Mouse (Mus musculus) CH12.LX (cell line): ENCODE results near the gene Acot4. TPM values are rescaled to one million over a fixed set of nuclear protein-coding genes. Genes with fewer than 3 reads are reported as not detected.
"Not testable (repeated sequence)": the region's sequence is repeated elsewhere in the genome, so short reads cannot be mapped to it uniquely, and the experiment has no call there.

ENCODE experiments used
- DNase-seq: peaks from one replicate; pipeline ENCODE4 v3.0.0-alpha.2; 2013; ENCODE audit errors: extremely low read depth
- H3K27ac ChIP-seq: 2 replicates; pipeline ENCODE4 v1.5.1; 2012; ENCODE audit warnings: low read depth, mild to moderate bottlenecking, control low read depth, moderate library complexity; ENCODE audit not compliant: insufficient read depth
- H3K27me3 ChIP-seq: replicated peaks from 2 replicates; pipeline ENCODE3; 2012; ENCODE audit warnings: inconsistent platforms
- H3K36me3 ChIP-seq, 2 experiments: replicated peaks in 1 of 2; 2 replicates each; pipeline versions ENCODE3 to v1.6.1; 2012; ENCODE audit warnings: inconsistent platforms in 1 of 2, low read length in 1 of 2, mild to moderate bottlenecking in 1 of 2, mixed read lengths in 1 of 2, moderate library complexity in 1 of 2; ENCODE audit not compliant: control insufficient read depth in 1 of 2, insufficient read depth in 1 of 2
- H3K4me1 ChIP-seq, 2 experiments: 2 replicates each; pipeline ENCODE4 v1.6.1; 2012; ENCODE audit warnings: inconsistent platforms in 1 of 2, moderate library complexity in 1 of 2; ENCODE audit not compliant: insufficient read depth in 2 of 2, control insufficient read depth in 1 of 2
- H3K4me2 ChIP-seq: 2 replicates; pipeline ENCODE4 v1.6.1; 2012; ENCODE audit warnings: low read depth, mild to moderate bottlenecking, control low read depth; ENCODE audit not compliant: poor library complexity, insufficient read depth, severe bottlenecking
- H3K4me3 ChIP-seq, 3 experiments: fragments of 150-350 bp in 1 of 3; sonication (generic) in 1 of 3; replicated peaks in 1 of 3; 2 replicates each; pipeline versions ENCODE3 to v1.5.1; 2011 to 2012; ENCODE audit warnings: low read depth in 2 of 3, low read length in 2 of 3, mild to moderate bottlenecking in 2 of 3, moderate library complexity in 2 of 3, control low read depth in 1 of 3, improper control_type of control experiment in 1 of 3, inconsistent platforms in 1 of 3, mixed read lengths in 1 of 3; ENCODE audit not compliant: poor library complexity in 1 of 3
- H3K79me2 ChIP-seq: replicated peaks from 2 replicates; pipeline ENCODE4 v1.6.1; 2012; ENCODE audit warnings: mild to moderate bottlenecking, moderate library complexity; ENCODE audit not compliant: control insufficient read depth, poor library complexity, insufficient read depth, severe bottlenecking; ENCODE audit errors: extremely low read depth
- H3K9ac ChIP-seq: 2 replicates; pipeline ENCODE4 v1.6.1; 2012; ENCODE audit warnings: low read depth, mild to moderate bottlenecking, control low read depth, moderate library complexity; ENCODE audit not compliant: insufficient read depth
- H3K9me3 ChIP-seq: replicated peaks from 2 replicates; pipeline ENCODE3; 2012; ENCODE audit warnings: low read length, inconsistent platforms, mixed read lengths
- CHD1 ChIP-seq: IDR thresholded peaks from 2 replicates; pipeline ENCODE4 v1.6.1; 2012; ENCODE audit warnings: low read depth, low read length, improper control_type of control experiment, inconsistent platforms
- CHD2 ChIP-seq: IDR thresholded peaks from 2 replicates; pipeline ENCODE4 v1.6.1; 2011; ENCODE audit warnings: low read length, improper control_type of control experiment
- ELF1 ChIP-seq: IDR thresholded peaks from 2 replicates; pipeline ENCODE4 v1.6.1; 2014; ENCODE audit warnings: low read depth, mild to moderate bottlenecking, inconsistent platforms, low read length, improper control_type of control experiment
- GABPA ChIP-seq: IDR thresholded peaks from 2 replicates; pipeline ENCODE4 v1.6.1; 2012; ENCODE audit warnings: low read depth, low read length, improper control_type of control experiment, inconsistent platforms; ENCODE audit not compliant: insufficient replicate concordance
- HCFC1 ChIP-seq: IDR thresholded peaks from 2 replicates; pipeline ENCODE4 v1.6.1; 2012; ENCODE audit warnings: low read depth, mild to moderate bottlenecking, inconsistent platforms, low read length, improper control_type of control experiment
- IRF4 ChIP-seq: IDR thresholded peaks from 2 replicates; pipeline ENCODE4 v1.6.1; 2014; ENCODE audit warnings: low read depth, mild to moderate bottlenecking, inconsistent platforms, low read length, improper control_type of control experiment
- JUN ChIP-seq: IDR thresholded peaks from 2 replicates; pipeline ENCODE4 v1.6.1; 2011; ENCODE audit warnings: low read depth, mild to moderate bottlenecking, low read length, improper control_type of control experiment, moderate library complexity; ENCODE audit not compliant: insufficient read depth
- JUND ChIP-seq: conservative IDR thresholded peaks from 2 replicates; pipeline ENCODE4 v1.6.1; 2011; ENCODE audit warnings: low read depth, low read length, improper control_type of control experiment
- MAFK ChIP-seq: IDR thresholded peaks from 2 replicates; pipeline ENCODE4 v1.6.1; 2011; ENCODE audit warnings: low read length, improper control_type of control experiment; ENCODE audit not compliant: insufficient replicate concordance
- MAX ChIP-seq: IDR thresholded peaks from 2 replicates; pipeline ENCODE4 v1.6.1; 2011; ENCODE audit warnings: low read length, improper control_type of control experiment
- MAZ ChIP-seq: IDR thresholded peaks from 2 replicates; pipeline ENCODE4 v1.6.1; 2012; ENCODE audit warnings: low read depth, mild to moderate bottlenecking, inconsistent platforms, low read length, improper control_type of control experiment, moderate library complexity
- MEF2A ChIP-seq: IDR thresholded peaks from 2 replicates; pipeline ENCODE4 v1.6.1; 2014; ENCODE audit warnings: low read depth, mild to moderate bottlenecking, inconsistent platforms, low read length, improper control_type of control experiment, borderline replicate concordance
- MYC ChIP-seq: IDR thresholded peaks from 2 replicates; pipeline ENCODE4 v1.6.1; 2011; ENCODE audit warnings: low read depth, mild to moderate bottlenecking, improper control_type of control experiment, low read length
- POLR2A ChIP-seq: IDR thresholded peaks from 2 replicates; pipeline ENCODE4 v1.6.1; 2011; ENCODE audit warnings: low read depth, mild to moderate bottlenecking, improper control_type of control experiment, low read length
- RAD21 ChIP-seq: IDR thresholded peaks from 2 replicates; pipeline ENCODE4 v1.6.1; 2011; ENCODE audit warnings: low read depth, mild to moderate bottlenecking, low read length, improper control_type of control experiment, moderate library complexity
- RCOR1 ChIP-seq: conservative IDR thresholded peaks from 2 replicates; pipeline ENCODE4 v1.6.1; 2012; ENCODE audit warnings: low read depth, mild to moderate bottlenecking, inconsistent platforms, low read length, improper control_type of control experiment
- SIN3A ChIP-seq: IDR thresholded peaks from 2 replicates; pipeline ENCODE4 v1.6.1; 2012; ENCODE audit warnings: low read length, improper control_type of control experiment, inconsistent platforms
- SMC3 ChIP-seq: IDR thresholded peaks from 2 replicates; pipeline ENCODE4 v1.6.1; 2011; ENCODE audit warnings: low read depth, low read length, improper control_type of control experiment
- TBP ChIP-seq: conservative IDR thresholded peaks from 2 replicates; pipeline ENCODE4 v1.6.1; 2011; ENCODE audit warnings: low read depth, low read length, improper control_type of control experiment
- UBTF ChIP-seq: IDR thresholded peaks from 2 replicates; pipeline ENCODE4 v1.6.1; 2012; ENCODE audit warnings: low read depth, mild to moderate bottlenecking, inconsistent platforms, low read length, improper control_type of control experiment, moderate library complexity
- USF1 ChIP-seq: IDR thresholded peaks from 2 replicates; pipeline ENCODE4 v1.6.1; 2014; ENCODE audit warnings: low read depth, mild to moderate bottlenecking, inconsistent platforms, low read length, improper control_type of control experiment
- USF2 ChIP-seq: conservative IDR thresholded peaks from 2 replicates; pipeline ENCODE4 v1.6.1; 2011; ENCODE audit warnings: low read depth, low read length, improper control_type of control experiment
- ZKSCAN1 ChIP-seq: IDR thresholded peaks from 2 replicates; pipeline ENCODE4 v1.6.1; 2012; ENCODE audit warnings: low read depth, inconsistent platforms, low read length, improper control_type of control experiment, borderline replicate concordance
- ZMIZ1 ChIP-seq: IDR thresholded peaks from 2 replicates; pipeline ENCODE4 v1.6.1; 2012; ENCODE audit warnings: low read depth, mild to moderate bottlenecking, inconsistent platforms, low read length, improper control_type of control experiment
- dilution Hi-C: fragments of 300-500 bp; cut with MboI; formaldehyde crosslinking; loops from 2 replicates; pipeline ENCODE4 v1.14.3; 2020; ENCODE audit warnings: low sequenced_read_pairs; ENCODE audit not compliant: extremely low pct_unique_long_range_greater_than_20kb, extremely low pct_ligation_motif_present
- in situ Hi-C: fragments of 300-500 bp; cut with MboI; formaldehyde crosslinking; loops from 3 replicates; pipeline ENCODE4 v1.14.3; 2019; ENCODE audit warnings: low sequenced_read_pairs, low pct_ligation_motif_present, low pct_unique_long_range_greater_than_20kb, mixed read lengths
- polyA plus RNA-seq: library from polyadenylated mRNA; unstranded; fragments of >175 nt; gene quantifications from 2 replicates; pipeline ENCODE4 v1.2.1, GENCODE M21; 2012; ENCODE audit warnings: low read depth; ENCODE audit not compliant: insufficient read length
- total RNA-seq, 2 experiments: library from RNA; depleted of rRNA; stranded (reverse); fragments of 300-350 nt in 1 of 2; fragments of >200 nt in 1 of 2; gene quantifications; 2 replicates each; pipeline ENCODE4 v1.2.3; 2012 to 2014

Acot4 gene
- total and polyA plus RNA-seq, 3 experiments, result not detected

DNA sequence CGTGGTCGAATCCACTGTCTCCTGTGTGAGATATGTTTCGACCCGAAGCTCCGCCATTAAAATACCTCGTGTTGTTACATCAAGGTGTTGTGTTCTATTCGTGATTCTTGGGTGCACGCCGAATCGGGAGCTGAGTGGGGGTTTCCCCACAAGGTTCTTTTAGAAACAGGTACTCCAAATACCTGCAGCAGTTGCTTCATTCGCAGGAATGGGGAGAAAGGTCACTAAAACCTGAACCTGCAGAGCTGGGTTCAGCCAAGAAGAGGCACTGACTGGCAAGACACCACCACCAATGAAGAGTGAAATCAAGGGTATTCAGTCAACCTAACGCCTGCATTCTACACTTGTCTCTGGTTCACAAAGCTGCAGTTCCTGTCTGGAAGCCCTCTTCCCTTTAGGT lies 29.9 kb upstream of the Acot4 start:
- in situ Hi-C loops, result no loop called here
- DNase-seq, result no peak

DNA sequence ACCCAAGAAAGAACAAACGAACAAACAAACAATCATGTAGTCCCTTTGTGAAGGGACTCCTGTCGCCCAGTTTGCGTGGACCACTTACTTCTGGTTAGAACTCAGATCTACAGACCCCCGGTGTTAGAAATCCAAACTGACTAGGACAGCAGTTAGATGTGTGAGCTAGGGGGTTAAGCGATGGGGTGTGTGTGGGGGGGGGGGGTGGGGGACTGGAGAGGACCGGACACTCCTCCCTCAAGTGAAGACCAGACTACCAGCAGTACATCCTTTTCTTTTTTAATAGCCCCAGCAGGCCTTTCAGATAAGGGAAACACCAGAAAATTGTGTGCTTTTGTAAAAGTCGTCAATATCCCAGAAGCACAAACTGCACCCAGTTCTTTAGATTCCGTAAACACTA lies 29.4 kb upstream of the Acot4 start:
- no peak for DNase-seq
- H3K27me3 ChIP-seq, result no peaks in the 10 kb centered on the region
- in situ Hi-C loops (no loop called here), dilution Hi-C loops (no loop called here)
- H3K27ac ChIP-seq, result no peak overlapping the region
- H3K4me2 ChIP-seq, result no peak overlapping the region
- TF ChIP-seq HCFC1 (no peak), MEF2A (no peak), SMC3 (no peak), USF1 (no peak), POLR2A (no peak), UBTF (no peak)
- H3K9me3 ChIP-seq, result no peaks in the 10 kb centered on the region
- H3K4me3 ChIP-seq, result no peak overlapping the region
- no peaks in the 10 kb centered on the region for H3K36me3 ChIP-seq
- H3K9ac ChIP-seq, result no peak overlapping the region
- H3K4me1 ChIP-seq, result peaks cover 3 to 5% of the 10 kb centered on the region in 2 experiments; a peak in 3 of 4 replicates
- no peaks in the 10 kb centered on the region for H3K79me2 ChIP-seq

More for the DNA sequence above, 29.9 kb upstream of the Acot4 start:
- Histone ChIP-seq H3K4me3 (no peak overlapping the region), H3K27me3 (no peaks in the 10 kb centered on the region), H3K9ac (no peak overlapping the region), H3K79me2 (no peaks in the 10 kb centered on the region), H3K4me2 (no peak overlapping the region), H3K27ac (no peak overlapping the region)
- dilution Hi-C loops, result no loop called here
- TF ChIP-seq JUN (no peak), RAD21 (no peak), TBP (no peak), CHD1 (no peak), SMC3 (no peak), SIN3A (no peak), MAFK (no peak), MYC (no peak), USF2 (no peak), ZMIZ1 (no peak), JUND (no peak), IRF4 (no peak), GABPA (no peak), ZKSCAN1 (no peak), MAX (no peak), ELF1 (no peak), MAZ (no peak), CHD2 (no peak), RCOR1 (no peak)
- TF ChIP-seq, all 38 proteins: peak for 0
- Histone ChIP-seq H3K4me1 (peaks cover 3 to 8% of the 10 kb centered on the region in 2 experiments; a peak in 3 of 4 replicates), H3K9me3 (no peaks in the 10 kb centered on the region), H3K36me3 (no peaks in the 10 kb centered on the region)

GRCm38 (mm10) chr12:84009171-84009965 lies 28.8 kb upstream of the Acot4 start, which contains the start of gene Acot1:
Acot1 (plus strand) TSS chr12:84009490.
- H3K27ac ChIP-seq, H3K9me3 ChIP-seq, H3K36me3 ChIP-seq, DNase-seq, H3K79me2 ChIP-seq, H3K27me3 ChIP-seq, in situ Hi-C loops, H3K4me2 ChIP-seq, H3K4me1 ChIP-seq, dilution Hi-C loops, H3K4me3 ChIP-seq, H3K9ac ChIP-seq: not testable (repeated sequence)
